Mouse (Mus musculus) bone marrow macrophage, adult 2 months (primary cell): ENCODE results near the gene Lsmem1. TPM values are rescaled to one million over a fixed set of nuclear protein-coding genes. Genes with fewer than 3 reads are reported as not detected.

Experiments
- H3K27ac ChIP-seq: 2 replicates; pipeline ENCODE4 v1.5.1; 2012; ENCODE audit warnings: low read depth, low read length; ENCODE audit not compliant: insufficient read depth
- H3K4me1 ChIP-seq: 2 replicates; pipeline ENCODE4 v1.6.1; 2012; ENCODE audit warnings: low read length; ENCODE audit not compliant: control insufficient read depth, insufficient read depth
- H3K4me3 ChIP-seq: 2 replicates; pipeline ENCODE4 v1.5.1; 2012; ENCODE audit warnings: mild to moderate bottlenecking, low read length, moderate library complexity; ENCODE audit not compliant: insufficient read depth
- CTCF ChIP-seq: IDR thresholded peaks from 2 replicates; pipeline ENCODE4 v1.5.1; 2012; ENCODE audit warnings: low read depth, mild to moderate bottlenecking, low read length, moderate library complexity
- POLR2A ChIP-seq: IDR thresholded peaks from 2 replicates; pipeline ENCODE4 v1.6.1; 2012; ENCODE audit warnings: mild to moderate bottlenecking, low read depth, low read length, borderline replicate concordance
- polyA plus RNA-seq: library from polyadenylated mRNA; stranded (reverse); fragments of >200 nt; gene quantifications from 2 replicates; pipeline ENCODE4 v1.2.4, GENCODE M21; 2012; ENCODE audit not compliant: missing spikeins, insufficient read depth, insufficient read length

Lsmem1 gene
- polyA plus RNA-seq, 1 experiment: not detected

DNA sequence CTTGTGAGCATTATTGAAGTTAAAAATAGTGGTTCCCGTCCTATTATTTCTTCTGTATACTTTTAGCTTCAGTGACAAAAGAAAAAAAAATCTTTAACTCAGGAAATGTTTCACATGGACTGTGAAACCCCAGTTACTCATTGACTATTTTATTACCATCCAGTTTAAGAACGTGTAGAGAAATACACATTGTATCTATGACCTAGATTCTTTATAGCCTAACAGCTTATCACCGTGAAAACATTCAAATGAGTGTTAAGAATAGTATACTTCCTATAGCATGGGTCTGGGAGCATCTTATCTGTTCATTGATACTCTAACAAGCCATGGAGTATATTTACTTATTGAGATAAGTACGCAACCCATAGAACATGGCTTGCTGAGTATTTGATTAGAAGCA, 52.0 kb downstream of the Lsmem1 start:
- Histone ChIP-seq H3K4me1 (peaks cover 4% of the 10 kb centered on the region; the same call in 1 of the 2 replicates), H3K27ac (no peak overlapping the region), H3K4me3 (no peak overlapping the region)
- no peak for TF ChIP-seq CTCF
- TF ChIP-seq POLR2A: no peak

DNA sequence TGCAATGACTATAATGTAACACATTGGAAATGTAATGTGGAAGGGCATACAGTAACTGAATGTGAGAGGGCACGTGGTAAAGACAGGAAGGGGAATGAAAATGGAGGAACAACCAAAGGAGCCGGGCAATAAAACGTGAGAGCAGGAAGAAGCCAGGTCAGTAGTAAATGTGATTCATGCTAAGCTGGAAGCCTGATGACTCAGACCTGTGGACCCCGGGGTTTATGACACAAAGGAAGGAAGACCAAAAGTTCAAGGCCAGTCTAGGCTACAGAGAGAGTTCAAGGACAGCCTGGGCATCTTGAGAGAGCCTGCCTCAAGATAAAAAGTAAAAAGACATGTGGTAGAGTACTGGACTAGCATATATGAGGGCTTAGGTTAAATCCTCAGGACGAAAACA, 52.8 kb downstream of the Lsmem1 start:
- Histone ChIP-seq H3K4me3 (no peak overlapping the region), H3K27ac (no peak overlapping the region), H3K4me1 (peaks cover 2% of the 10 kb centered on the region; the same call in 1 of the 2 replicates)
- no peak for TF ChIP-seq CTCF
- no peak for TF ChIP-seq POLR2A

DNA sequence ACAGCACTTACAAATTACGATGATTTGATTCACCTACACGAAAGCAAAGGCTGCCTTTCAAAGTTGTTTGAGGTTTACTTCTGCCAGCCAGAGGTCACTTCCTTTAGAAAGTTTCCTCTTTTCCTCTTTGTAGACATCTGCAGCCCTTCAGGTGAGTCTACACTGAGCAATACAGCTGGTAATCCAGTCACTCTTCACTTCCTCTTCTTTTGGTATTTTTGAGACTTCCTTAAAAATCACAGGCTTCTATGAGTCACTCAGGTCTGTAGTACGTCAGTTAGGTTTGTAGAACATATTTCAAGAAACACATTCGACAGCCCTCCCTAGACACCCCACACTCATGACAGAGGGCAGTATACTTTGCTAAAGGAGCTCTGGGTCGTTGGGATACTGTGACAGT, 58.6 kb downstream of the Lsmem1 start:
- TF ChIP-seq POLR2A (no peak), CTCF (no peak)
- Histone ChIP-seq H3K4me1 (peaks cover 6% of the 10 kb centered on the region; the same call in 1 of the 2 replicates), H3K4me3 (no peak overlapping the region), H3K27ac (no peak overlapping the region)

DNA sequence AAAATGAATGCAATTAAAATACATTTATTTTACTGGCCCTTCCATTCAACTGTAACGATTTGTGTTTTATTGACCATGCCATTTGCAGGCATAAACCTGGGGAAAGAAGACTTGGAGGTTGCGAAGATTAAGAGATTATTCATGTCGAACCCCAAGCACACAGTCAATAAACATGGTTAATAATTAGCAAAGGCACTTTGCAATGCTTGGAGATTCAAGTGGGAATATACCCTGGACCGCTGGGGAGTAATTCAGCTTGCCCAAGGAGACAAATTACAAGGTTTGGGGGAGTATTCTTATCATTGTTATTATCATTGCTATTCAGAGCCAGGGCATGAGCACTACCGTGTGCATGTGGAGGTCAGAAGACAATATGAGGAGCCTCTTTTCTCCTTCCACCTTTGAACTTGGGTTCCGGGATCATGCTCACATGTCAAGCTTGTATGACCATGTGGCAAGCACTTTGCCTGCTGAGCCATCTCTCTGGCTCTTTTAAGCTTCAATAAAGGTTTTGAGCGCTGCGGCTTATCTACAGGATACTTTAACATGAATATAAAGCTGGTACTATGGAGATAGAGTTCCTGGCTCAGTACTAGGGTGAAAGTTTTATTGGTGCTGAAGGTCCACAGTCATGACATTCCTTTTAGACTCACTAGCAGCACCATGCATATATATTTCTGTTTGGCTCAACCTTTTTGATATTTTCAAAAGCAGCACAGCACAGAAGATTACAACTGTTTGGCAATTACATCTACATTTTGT, 59.6 kb downstream of the Lsmem1 start:
- Histone ChIP-seq H3K4me1 (peaks cover 6% of the 10 kb centered on the region; the same call in 1 of the 2 replicates), H3K4me3 (no peak overlapping the region), H3K27ac (no peak overlapping the region)
- TF ChIP-seq POLR2A (no peak), CTCF (no peak)

DNA sequence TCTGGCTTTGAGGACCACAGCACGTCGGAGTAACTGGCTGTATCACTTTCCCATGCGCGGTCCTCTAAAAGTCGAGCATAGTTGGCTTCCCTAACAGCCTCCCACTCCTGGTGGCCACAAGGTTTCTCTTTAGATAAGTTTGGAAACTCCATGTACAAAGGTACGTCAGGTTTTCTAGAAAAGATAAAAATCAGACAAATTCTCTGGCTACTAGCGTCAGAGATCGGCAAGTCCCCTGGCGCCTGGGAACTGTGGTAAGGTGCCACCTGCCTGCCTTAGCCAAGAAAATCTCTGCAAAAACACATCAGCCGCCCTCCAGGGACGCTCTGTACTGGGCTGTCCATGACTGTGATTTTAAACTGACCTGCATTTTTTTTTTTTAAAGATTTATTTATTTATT, 64.8 kb downstream of the Lsmem1 start:
- Histone ChIP-seq H3K27ac (no peak overlapping the region), H3K4me3 (no peak overlapping the region), H3K4me1 (0 out of 2 replicates have a peak, but pooled peaks cover 2% of the 10 kb centered on the region)
- TF ChIP-seq POLR2A (no peak), CTCF (no peak)

DNA sequence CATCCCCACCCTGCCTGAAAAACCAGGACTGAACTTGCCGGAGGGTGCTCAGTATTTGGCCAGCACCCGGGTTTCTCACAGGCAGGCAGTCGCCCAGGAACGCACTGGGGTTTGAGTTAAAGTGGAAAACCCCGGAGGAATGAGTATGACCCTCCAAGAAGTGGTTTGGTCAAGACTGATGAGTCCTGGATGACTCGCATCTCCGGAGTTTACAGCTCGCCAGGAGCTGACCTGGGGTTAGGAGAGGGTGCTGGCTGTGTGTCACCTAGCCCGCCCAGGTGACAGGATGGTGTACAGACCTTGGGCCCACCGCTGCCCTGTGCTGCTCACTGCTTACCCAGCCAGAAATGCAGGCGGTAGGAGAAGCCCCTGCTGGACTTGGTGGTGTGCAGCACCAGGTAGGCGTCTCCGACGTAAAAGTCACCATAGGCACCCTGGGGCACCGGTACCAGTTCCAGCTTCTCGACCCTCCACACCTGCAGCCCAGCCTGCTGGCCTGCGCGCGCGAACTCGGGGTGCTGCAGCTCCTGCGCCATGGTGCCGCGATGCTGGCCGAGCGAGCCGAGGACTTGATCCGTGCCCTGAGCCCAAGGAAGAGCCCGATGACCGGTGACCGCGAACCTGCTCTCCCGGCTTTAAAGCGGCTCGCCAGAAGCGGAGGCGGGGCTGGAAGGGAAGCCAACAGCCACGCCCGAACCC, 65.6 kb downstream of the Lsmem1 start, which contains the start of gene Scin:
Gene Scin, minus strand, starts transcription at position 656 of the 699 bp plus-strand sequence.
- Histone ChIP-seq H3K4me1 (0 out of 2 replicates have a peak, but pooled peaks cover 2% of the 10 kb centered on the region), H3K27ac (no peak within 1 kb of the TSS), H3K4me3 (peak within 1 kb of the TSS; percentile 34)
- TF ChIP-seq POLR2A: no peak
- TF ChIP-seq CTCF: no peak

DNA sequence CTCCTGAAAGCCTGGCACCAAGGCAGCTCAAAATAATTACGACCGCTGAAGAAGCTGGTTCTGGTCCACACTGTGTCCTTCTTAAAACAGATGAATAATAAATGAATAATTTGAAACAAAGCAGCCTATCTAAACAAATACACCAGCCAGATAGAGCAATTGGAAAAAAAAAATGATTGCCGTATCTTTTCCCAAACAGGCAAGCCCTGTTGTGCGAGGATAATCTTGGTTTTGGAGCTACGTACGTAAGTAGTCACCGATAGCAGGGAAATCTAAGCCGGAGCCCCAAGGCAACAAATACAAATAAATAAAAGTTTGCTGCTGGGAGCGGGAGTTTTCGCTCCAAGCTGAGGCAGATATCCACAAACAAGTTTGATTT, 66.1 kb downstream of the Lsmem1 start:
- TF ChIP-seq CTCF (no peak), POLR2A (no peak)
- H3K27ac ChIP-seq: no peak overlapping the region

More for the DNA sequence above, 66.1 kb downstream of the Lsmem1 start:
- Histone ChIP-seq H3K4me1 (0 out of 2 replicates have a peak, but pooled peaks cover 2% of the 10 kb centered on the region), H3K4me3 (0 out of 2 replicates have a peak overlapping the region, but pooled peaks have one; percentile 34)

Other genes starting within 250 kb of the Lsmem1 start
- gene Arl4a, start 161.5 kb downstream of the Lsmem1 start, polyA plus RNA-seq: 10.5 and 13.8 TPM in 2 replicates
- gene Scin, start 65.3 kb downstream of the Lsmem1 start, polyA plus RNA-seq: 0.36 TPM in 1 of 2 replicates, not detected in the other
- 46.0 and 59.7 TPM in 2 replicates for gene Ifrd1, start 49.0 kb upstream of the Lsmem1 start, polyA plus RNA-seq
- gene Zfp277, start 246.4 kb upstream of the Lsmem1 start, polyA plus RNA-seq: 29.0 and 30.4 TPM in 2 replicates
- gene Dock4, start 246.5 kb upstream of the Lsmem1 start, polyA plus RNA-seq: 17.7 and 18.6 TPM in 2 replicates